Mouse (Mus musculus) hindbrain, embryonic 13.5 days (tissue): ENCODE results near the gene Pkn3. TPM values are rescaled to one million over a fixed set of nuclear protein-coding genes. Genes with fewer than 3 reads are reported as not detected.

Experiments used
- ATAC-seq: fragments of 200-750 bp; cut with Nextera tagmentation; 2 replicates; pipeline ENCODE4 v1.8.0; 2017; ENCODE audit warnings: moderate TSS enrichment; ENCODE audit not compliant: low FRiP score
- H3K27ac ChIP-seq: fragments of 300-500 bp; sonication (generic); 2 replicates; pipeline ENCODE4 v1.5.1; 2015; ENCODE audit warnings: inconsistent platforms, mild to moderate bottlenecking, moderate library complexity
- H3K27me3 ChIP-seq: fragments of 300-500 bp; sonication (generic); 2 replicates; pipeline ENCODE4 v1.6.1; 2015; ENCODE audit warnings: mild to moderate bottlenecking, inconsistent platforms
- H3K36me3 ChIP-seq: fragments of 300-500 bp; sonication (generic); 2 replicates; pipeline ENCODE4 v1.6.1; 2015; ENCODE audit warnings: mild to moderate bottlenecking, inconsistent platforms
- H3K4me1 ChIP-seq: fragments of 300-500 bp; sonication (generic); replicated peaks from 2 replicates; pipeline ENCODE4 v1.6.1; 2015; ENCODE audit warnings: inconsistent platforms
- H3K4me2 ChIP-seq: fragments of 300-500 bp; sonication (generic); 2 replicates; pipeline ENCODE4 v1.6.1; 2015; ENCODE audit warnings: inconsistent platforms, mild to moderate bottlenecking, moderate library complexity
- H3K4me3 ChIP-seq: fragments of 300-500 bp; sonication (generic); 2 replicates; pipeline ENCODE4 v1.5.1; 2015; ENCODE audit warnings: mild to moderate bottlenecking, inconsistent platforms
- H3K9ac ChIP-seq: fragments of 300-500 bp; sonication (generic); 2 replicates; pipeline ENCODE4 v1.6.1; 2015; ENCODE audit warnings: mild to moderate bottlenecking, inconsistent platforms
- H3K9me3 ChIP-seq: fragments of 300-500 bp; sonication (generic); 2 replicates; pipeline ENCODE4 v1.6.1; 2016; ENCODE audit warnings: inconsistent platforms
- WGBS: fragments of 180-500 bp; shearing (Covaris S2); methylation state at CpG from one replicate; pipeline ENCODE4 v1.1.7; 2015; 5-methylcytosine and 5-hydroxymethylcytosine counted together
- polyA plus RNA-seq: library from polyadenylated mRNA; unstranded; fragments of >200 nt; fragmentation: Nextera tagmentation; extraction: Ambion mirVana; gene quantifications from 2 replicates; pipeline ENCODE4 v1.2.1, GENCODE M21; 2015

Gene Pkn3
- 1.9 and 2.3 TPM in 2 replicates for polyA plus RNA-seq

- H3K4me3 ChIP-seq = peak within 1 kb of the TSS; percentile 45
- peak within 1 kb of the TSS; percentile 53 for H3K9ac ChIP-seq
- peak; percentile 70 for ATAC-seq
- peaks cover 12% of the 10 kb centered on the region for H3K36me3 ChIP-seq
- no peaks in the 10 kb centered on the region for H3K27me3 ChIP-seq
- no peaks in the 10 kb centered on the region for H3K9me3 ChIP-seq
- H3K4me1 ChIP-seq = peaks cover 13% of the 10 kb centered on the region
- whole genome bisulfite sequencing = 1% methylated on average over 52 of the region's 53 CpGs
- H3K4me2 ChIP-seq = peak within 1 kb of the TSS; percentile 82
- 0 out of 2 replicates have a peak within 1 kb of the TSS, but pooled peaks have one; percentile 6 for H3K27ac ChIP-seq
These were observed at the start of gene Pkn3 for GRCm38 (mm10) chr2:30077502-30078348. Gene Pkn3, plus strand, starts transcription at chr2:30077684.

- peaks cover 95% of the 10 kb centered on the region for H3K36me3 ChIP-seq
- no peak overlapping the region for H3K4me3 ChIP-seq
- ATAC-seq = no peak
These were observed 45.1 kb upstream of the Pkn3 start for GRCm38 (mm10) chr2:30032244-30032846.

GRCm38 (mm10) chr2:30032957-30033356 is 44.5 kb upstream of the Pkn3 start:
- H3K27me3 ChIP-seq = no peaks in the 10 kb centered on the region
- H3K36me3 ChIP-seq = peaks cover 95% of the 10 kb centered on the region
- no peak overlapping the region for H3K9ac ChIP-seq
- no peak overlapping the region; the same call in 1 of the 2 replicates for H3K27ac ChIP-seq
- H3K4me1 ChIP-seq = no peaks in the 10 kb centered on the region
- no peak overlapping the region for H3K4me2 ChIP-seq
- no peak overlapping the region for H3K4me3 ChIP-seq
- no peaks in the 10 kb centered on the region for H3K9me3 ChIP-seq
- ATAC-seq = no peak
- WGBS = 85% methylated on average over 4 of the region's 6 CpGs

More at GRCm38 (mm10) chr2:30032244-30032846, 45.1 kb upstream of the Pkn3 start:
- no peak overlapping the region for H3K4me2 ChIP-seq
- no peaks in the 10 kb centered on the region for H3K27me3 ChIP-seq
- WGBS = 57% methylated on average over 11 of the region's 11 CpGs
- no peaks in the 10 kb centered on the region for H3K4me1 ChIP-seq
- H3K9ac ChIP-seq = no peak overlapping the region
- no peaks in the 10 kb centered on the region for H3K9me3 ChIP-seq
- no peak overlapping the region for H3K27ac ChIP-seq

GRCm38 (mm10) chr2:30037762-30038161 is 39.7 kb upstream of the Pkn3 start:
- no peak overlapping the region for H3K27ac ChIP-seq
- no peaks in the 10 kb centered on the region for H3K27me3 ChIP-seq
- no peak for ATAC-seq
- WGBS = 83% methylated on average over 2 of the region's 2 CpGs
- peaks cover 7% of the 10 kb centered on the region; the same call in 1 of the 2 replicates for H3K4me1 ChIP-seq
- H3K4me2 ChIP-seq = no peak overlapping the region
- H3K36me3 ChIP-seq = peaks cover 66% of the 10 kb centered on the region
- no peak overlapping the region for H3K9ac ChIP-seq
- H3K9me3 ChIP-seq = no peaks in the 10 kb centered on the region
- H3K4me3 ChIP-seq = no peak overlapping the region

GRCm38 (mm10) chr2:30038370-30038769 is 39.1 kb upstream of the Pkn3 start:
- no peak overlapping the region for H3K9ac ChIP-seq
- no peak overlapping the region for H3K27ac ChIP-seq
- 92% methylated on average over 10 of the region's 10 CpGs for whole genome bisulfite sequencing
- no peaks in the 10 kb centered on the region for H3K9me3 ChIP-seq
- H3K27me3 ChIP-seq = no peaks in the 10 kb centered on the region
- peaks cover 60% of the 10 kb centered on the region for H3K36me3 ChIP-seq
- H3K4me2 ChIP-seq = no peak overlapping the region
- peaks cover 7% of the 10 kb centered on the region; the same call in 1 of the 2 replicates for H3K4me1 ChIP-seq
- no peak overlapping the region for H3K4me3 ChIP-seq
- no peak for ATAC-seq

- Histone ChIP-seq H3K27ac (no peak overlapping the region), H3K4me1 (peaks cover 7% of the 10 kb centered on the region; the same call in 1 of the 2 replicates), H3K4me2 (no peak overlapping the region), H3K4me3 (no peak overlapping the region), H3K9ac (no peak overlapping the region), H3K27me3 (no peaks in the 10 kb centered on the region), H3K36me3 (peaks cover 52% of the 10 kb centered on the region), H3K9me3 (no peaks in the 10 kb centered on the region)
- ATAC-seq = no peak
These were observed 37.8 kb upstream of the Pkn3 start for GRCm38 (mm10) chr2:30039687-30040086.

GRCm38 (mm10) chr2:30042445-30042844 is 35.0 kb upstream of the Pkn3 start:
- no peak overlapping the region for H3K4me3 ChIP-seq
- H3K9me3 ChIP-seq = no peaks in the 10 kb centered on the region
- WGBS = 8% methylated on average over 4 of the region's 4 CpGs
- H3K9ac ChIP-seq = no peak overlapping the region
- no peak for ATAC-seq
- H3K36me3 ChIP-seq = peaks cover 39% of the 10 kb centered on the region
- H3K4me1 ChIP-seq = peaks cover 12% of the 10 kb centered on the region
- no peaks in the 10 kb centered on the region for H3K27me3 ChIP-seq
- H3K27ac ChIP-seq = no peak overlapping the region
- H3K4me2 ChIP-seq = no peak overlapping the region

- peaks cover 22% of the 10 kb centered on the region for H3K4me1 ChIP-seq
- 89% methylated on average over 5 of the region's 5 CpGs for WGBS
- no peak overlapping the region for H3K27ac ChIP-seq
- no peak overlapping the region for H3K4me2 ChIP-seq
- no peaks in the 10 kb centered on the region for H3K27me3 ChIP-seq
- H3K9me3 ChIP-seq = no peaks in the 10 kb centered on the region
- no peak overlapping the region for H3K9ac ChIP-seq
- no peak overlapping the region for H3K4me3 ChIP-seq
- H3K36me3 ChIP-seq = peaks cover 20% of the 10 kb centered on the region
- no peak for ATAC-seq
These were observed 32.9 kb upstream of the Pkn3 start for GRCm38 (mm10) chr2:30044550-30044949.

GRCm38 (mm10) chr2:30047127-30047526 is 30.4 kb upstream of the Pkn3 start:
- Histone ChIP-seq H3K9ac (no peak overlapping the region), H3K4me1 (peaks cover 22% of the 10 kb centered on the region), H3K4me3 (peak overlapping the region; percentile 72; the same call in 1 of the 2 replicates), H3K27me3 (no peaks in the 10 kb centered on the region), H3K9me3 (no peaks in the 10 kb centered on the region), H3K4me2 (0 out of 2 replicates have a peak overlapping the region, but pooled peaks have one; percentile 64), H3K27ac (no peak overlapping the region), H3K36me3 (peaks cover 15% of the 10 kb centered on the region)
- WGBS = 96% methylated on average over 6 of the region's 6 CpGs
- no peak for ATAC-seq

GRCm38 (mm10) chr2:30048101-30048501 is 29.4 kb upstream of the Pkn3 start:
- H3K27me3 ChIP-seq = peaks cover 3% of the 10 kb centered on the region; the same call in 1 of the 2 replicates
- no peaks in the 10 kb centered on the region for H3K9me3 ChIP-seq
- peak overlapping the region; percentile 72 for H3K4me3 ChIP-seq
- no peak for ATAC-seq
- peaks cover 15% of the 10 kb centered on the region for H3K4me1 ChIP-seq
- H3K27ac ChIP-seq = peak overlapping the region; percentile 96
- peak overlapping the region; percentile 86 for H3K9ac ChIP-seq
- peaks cover 15% of the 10 kb centered on the region for H3K36me3 ChIP-seq
- WGBS = 53% methylated on average over 11 of the region's 11 CpGs
- peak overlapping the region; percentile 64 for H3K4me2 ChIP-seq

- WGBS = 1% methylated on average over 54 of the region's 54 CpGs
- ATAC-seq = peak; percentile 95
- Histone ChIP-seq H3K9me3 (no peaks in the 10 kb centered on the region), H3K27me3 (peaks cover 9% of the 10 kb centered on the region; the same call in 1 of the 2 replicates), H3K4me2 (peak within 1 kb of the TSS; percentile 64), H3K4me3 (peak within 1 kb of the TSS; percentile 72), H3K27ac (peak within 1 kb of the TSS; percentile 96), H3K9ac (peak within 1 kb of the TSS; percentile 86), H3K4me1 (peaks cover 15% of the 10 kb centered on the region), H3K36me3 (peaks cover 15% of the 10 kb centered on the region)
These were observed 28.6 kb upstream of the Pkn3 start, which contains the start of gene Wdr34 for GRCm38 (mm10) chr2:30048699-30049388. Gene Wdr34, minus strand, starts transcription at chr2:30048881.

- WGBS = 92% methylated on average over 3 of the region's 3 CpGs
- Histone ChIP-seq H3K4me3 (no peak overlapping the region), H3K27me3 (peaks cover 12% of the 10 kb centered on the region; the same call in 1 of the 2 replicates), H3K9me3 (no peaks in the 10 kb centered on the region), H3K36me3 (peaks cover 11% of the 10 kb centered on the region), H3K4me2 (no peak overlapping the region), H3K4me1 (peaks cover 15% of the 10 kb centered on the region), H3K27ac (0 out of 2 replicates have a peak overlapping the region, but pooled peaks have one; percentile 18), H3K9ac (no peak overlapping the region)
- no peak for ATAC-seq
These were observed 27.7 kb upstream of the Pkn3 start for GRCm38 (mm10) chr2:30049831-30050230.
